Mouse (Mus musculus) ES-Bruce4 (cell line): ENCODE results near the gene Ahdc1.

ENCODE experiments used
- CTCF ChIP-seq: IDR thresholded peaks from one replicate; pipeline ENCODE4 v1.8.1; 2011; ENCODE audit warnings: low read depth, low read length
- POLR2A ChIP-seq: IDR thresholded peaks from one replicate; pipeline ENCODE4 v1.8.1; 2011; ENCODE audit warnings: low read length; ENCODE audit not compliant: insufficient read depth

GRCm38 (mm10) chr4:133109335-133109801, 98.3 kb downstream of the Ahdc1 start:
- TF ChIP-seq CTCF: no peak
- TF ChIP-seq POLR2A: no peak
